Mouse (Mus musculus) liver, postnatal 0 days (tissue): ENCODE measurements at regions not wholly inside any gene's neighbourhood (a gene's known extent, or its start where the extent isn't known, plus 50 kb on each side); places are given as distances from the start of the nearest gene placed in this dataset.

Experiments
- CTCF ChIP-seq: sonication (generic); IDR thresholded peaks from 2 replicates; pipeline ENCODE4 v1.5.1; 2016; ENCODE audit warnings: antibody characterized with exemption, low read depth
- EP300 ChIP-seq: IDR thresholded peaks from 2 replicates; pipeline ENCODE4 v1.6.1; 2016; ENCODE audit warnings: antibody characterized with exemption, low read depth, mild to moderate bottlenecking

- TF ChIP-seq CTCF (no peak), EP300 (no peak)
Observed at GRCm38 (mm10) chr15:43940424-43940823, 3806.3 kb downstream of the 9330182O14Rik start.
